Mouse (Mus musculus) cerebellum, postnatal 14 days (tissue): ENCODE results near the gene Tmem245.
"Not testable (repeated sequence)": the region's sequence is repeated elsewhere in the genome, so short reads cannot be mapped to it uniquely, and the experiment has no call there.

Source experiments
- DNase-seq, 2 experiments: peaks; one replicate each; pipeline ENCODE4 v3.0.0; 2021; ENCODE audit warnings: mixed read lengths in 2 of 2

Tmem245 gene

GRCm38 (mm10) chr4:56922229-56922628, 25.0 kb downstream of the Tmem245 start:
- DNase-seq, result no peak

GRCm38 (mm10) chr4:56915732-56916325, 31.4 kb downstream of the Tmem245 start:
- DNase-seq, result no peak

GRCm38 (mm10) chr4:56914761-56915160, 32.5 kb downstream of the Tmem245 start:
- DNase-seq, result no peak

GRCm38 (mm10) chr4:56914338-56914737, 32.9 kb downstream of the Tmem245 start:
- DNase-seq, result no peak

GRCm38 (mm10) chr4:56912382-56913001, 34.7 kb downstream of the Tmem245 start:
- no peak for DNase-seq

- no peak for DNase-seq
Measured at GRCm38 (mm10) chr4:56909568-56909967, 37.7 kb downstream of the Tmem245 start.

- DNase-seq, result no peak
Measured at GRCm38 (mm10) chr4:56907671-56908070, 39.6 kb downstream of the Tmem245 start.

GRCm38 (mm10) chr4:56906926-56907325, 40.3 kb downstream of the Tmem245 start:
- no peak for DNase-seq

- DNase-seq, result no peak
Measured at GRCm38 (mm10) chr4:56905507-56905906, 41.7 kb downstream of the Tmem245 start.

- peak in 1 of 2 experiments; percentile 35 for DNase-seq
Measured at GRCm38 (mm10) chr4:56901671-56902070, 45.6 kb downstream of the Tmem245 start.

GRCm38 (mm10) chr4:56899216-56899615, 48.0 kb downstream of the Tmem245 start:
- DNase-seq, result no peak

GRCm38 (mm10) chr4:56897511-56897910, 49.7 kb downstream of the Tmem245 start:
- DNase-seq, result no peak

GRCm38 (mm10) chr4:56894196-56894595, 53.0 kb downstream of the Tmem245 start:
- no peak for DNase-seq

GRCm38 (mm10) chr4:56892501-56893115, 54.6 kb downstream of the Tmem245 start:
- no peak for DNase-seq

GRCm38 (mm10) chr4:56888483-56888882, 58.8 kb downstream of the Tmem245 start:
- peak; percentile 55 to 69 for DNase-seq

- DNase-seq, result no peak
Measured at GRCm38 (mm10) chr4:56886286-56886979, 60.8 kb downstream of the Tmem245 start.

GRCm38 (mm10) chr4:56880036-56880703, 67.1 kb downstream of the Tmem245 start:
- DNase-seq, result no peak

GRCm38 (mm10) chr4:56878971-56879370, 68.3 kb downstream of the Tmem245 start:
- DNase-seq, result no peak

GRCm38 (mm10) chr4:56870541-56870940, 76.7 kb downstream of the Tmem245 start:
- DNase-seq, result not testable (repeated sequence)

- no peak for DNase-seq
Measured at GRCm38 (mm10) chr4:56867761-56868160, 79.5 kb downstream of the Tmem245 start.

GRCm38 (mm10) chr4:56865971-56866370, 81.3 kb downstream of the Tmem245 start:
- DNase-seq, result peak; percentile 40 to 43

- DNase-seq, result peak; percentile 88 to 95
Measured at GRCm38 (mm10) chr4:56865003-56865511, 82.2 kb downstream of the Tmem245 start, which contains the start of gene Ctnnal1. Gene Ctnnal1 (minus strand): TSS chr4:56865188.
